Mouse (Mus musculus): ENCODE results near the gene Rnf182.

DNA sequence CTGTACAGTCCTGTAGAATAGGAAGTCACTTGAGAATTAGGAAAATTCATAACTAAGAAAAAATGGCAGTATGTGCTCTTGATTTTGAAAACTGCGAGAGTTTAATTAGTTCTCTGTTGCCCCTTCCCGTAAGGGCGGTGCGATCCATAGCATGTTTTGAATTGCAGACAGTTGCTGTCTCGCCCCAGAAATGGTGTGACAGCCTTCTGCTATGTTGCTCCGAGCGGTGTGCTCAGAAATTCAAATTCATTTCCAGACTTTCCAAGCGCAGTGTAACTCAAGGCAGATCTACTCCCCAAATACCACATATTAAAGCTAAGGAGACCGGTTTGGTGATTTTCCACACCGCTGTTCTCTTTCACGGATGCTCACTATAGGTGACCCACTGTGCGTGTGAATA is 50.6 kb downstream of the Rnf182 start:
- TF ChIP-seq POLR2A (IDR thresholded peaks at IDR 0.05; ENCODE audit: control insufficient read depth, extremely low read depth, insufficient read depth, low read length, poor library complexity) (no peak), CTCF (IDR thresholded peaks at IDR 0.05; ENCODE audit: borderline replicate concordance, control insufficient read depth, extremely low read depth, insufficient read depth, low read length, poor library complexity) (no peak)
